In the genomic region with DNA sequence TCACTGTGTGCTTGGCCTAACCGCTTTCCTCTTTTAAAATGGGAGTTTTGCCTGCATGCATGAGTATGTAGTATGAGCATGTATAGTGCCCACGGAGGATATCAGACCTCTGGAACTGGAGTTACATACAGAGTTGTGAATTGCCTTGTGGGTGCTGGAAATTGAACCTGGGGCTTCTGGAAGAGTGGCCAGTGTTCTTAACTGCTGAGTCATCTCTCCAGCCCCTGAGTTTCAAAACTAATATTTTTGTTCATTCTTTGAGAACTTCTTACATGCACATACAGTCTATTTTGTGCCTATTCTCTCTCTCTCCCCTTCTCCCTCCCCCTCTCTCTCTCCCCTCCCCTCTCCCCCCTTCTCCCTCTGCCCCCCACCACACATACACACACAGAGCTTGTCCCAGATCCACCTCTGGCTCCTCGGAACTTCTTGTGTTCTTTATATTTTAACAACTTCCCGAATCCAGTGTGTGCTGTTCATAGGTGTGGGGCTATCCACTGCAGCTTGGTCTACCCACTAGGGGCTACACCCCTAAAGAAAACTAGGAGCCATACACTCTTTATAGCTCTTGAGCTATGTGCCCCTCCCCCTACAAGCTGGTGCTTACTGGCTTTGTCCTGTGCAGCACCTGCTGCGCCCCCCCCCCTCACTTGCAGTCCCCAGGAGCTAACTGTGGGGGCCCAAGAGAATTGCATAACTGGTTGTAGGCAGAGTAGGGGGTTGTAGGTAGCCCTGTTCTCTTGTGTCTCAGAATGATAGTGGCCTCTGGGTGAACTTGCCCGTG, we compare ENCODE assay signal across 1 mouse cellular context.
A peak's percentile ranks its signal among the peaks of the same experiment; 100 is the strongest.
TF ChIP-seq lines count a peak whose summit lies in the region.

No protein-coding gene starts in this region.

TF ChIP-seq in CH12.LX, 34 proteins besides CTCF, POLR2A, EP300 and RAD21 (continued from another document):
- TF ChIP-seq NELFE (IDR thresholded peaks at IDR 0.05; ENCODE audit: low read depth, low read length) (peak; percentile 37; the same call in 1 of the 2 replicates), BHLHE40 (IDR thresholded peaks at IDR 0.05; ENCODE audit: low read depth, low read length) (peak; percentile 44; the same call in 1 of the 2 replicates), SIN3A (IDR thresholded peaks at IDR 0.05; ENCODE audit: low read length) (peak; percentile 40; the same call in 1 of the 2 replicates), ZMIZ1 (IDR thresholded peaks at IDR 0.05; ENCODE audit: low read depth, low read length) (peak; percentile 87), USF2 (conservative IDR thresholded peaks at IDR 0.05; ENCODE audit: low read depth, low read length) (no peak), MAX (IDR thresholded peaks at IDR 0.05; ENCODE audit: low read length) (peak; percentile 19; the same call in 1 of the 2 replicates), JUN (IDR thresholded peaks at IDR 0.05; ENCODE audit: insufficient read depth, low read depth, low read length) (0 out of 2 replicates have a peak, but pooled peaks have one; percentile 15), JUND (conservative IDR thresholded peaks at IDR 0.05; ENCODE audit: low read depth, low read length) (0 out of 2 replicates have a peak, but pooled peaks have one; percentile 42), ETS1 (conservative IDR thresholded peaks at IDR 0.05; ENCODE audit: low read depth, low read length) (peak; percentile 45)
